Mouse (Mus musculus) lung, postnatal 0 days (tissue): ENCODE measurements at regions not wholly inside any gene's neighbourhood (a gene's known extent, or its start where the extent isn't known, plus 50 kb on each side); places are given as distances from the start of the nearest gene placed in this dataset.

Experiments used
- CTCF ChIP-seq: IDR thresholded peaks from 2 replicates; pipeline ENCODE4 v1.5.1; 2016; ENCODE audit warnings: antibody characterized with exemption, mild to moderate bottlenecking
- EP300 ChIP-seq: IDR thresholded peaks from 2 replicates; pipeline ENCODE4 v1.6.1; 2016; ENCODE audit warnings: antibody characterized with exemption, mild to moderate bottlenecking, control low read depth

- TF ChIP-seq CTCF = no peak
- TF ChIP-seq EP300 = no peak
Measured at GRCm38 (mm10) chr11:17377859-17378258, 120.5 kb downstream of the C1d start.
